Mouse (Mus musculus): Measurements from ENCODE around the gene Trub2.
"Not testable (repeated sequence)": the region's sequence is repeated elsewhere in the genome, so short reads cannot be mapped to it uniquely, and the experiment has no call there.

DNA sequence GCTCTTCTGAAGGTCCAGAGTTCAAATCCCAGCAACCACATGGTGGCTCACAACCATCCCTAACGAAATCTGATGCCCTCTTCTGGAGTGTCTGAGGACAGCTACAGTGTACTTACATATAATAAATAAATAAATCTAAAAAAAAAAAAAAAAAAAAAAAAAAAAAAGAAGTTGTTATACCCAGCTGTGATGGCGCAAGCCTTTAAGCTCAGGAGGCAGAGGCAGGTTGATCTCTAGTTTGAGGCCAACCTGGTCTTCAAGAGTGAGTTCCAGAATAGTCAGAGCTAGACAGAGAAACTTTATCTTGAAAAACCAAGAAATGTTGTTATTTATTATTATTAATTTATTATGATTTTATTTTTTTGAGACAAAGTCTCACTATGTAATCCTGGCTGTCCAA, 7.0 kb downstream of the Trub2 start:
- TF ChIP-seq POLR2A (IDR thresholded peaks at IDR 0.05; ENCODE audit: control insufficient read depth, extremely low read depth, insufficient read depth, low read length, poor library complexity); CTCF (IDR thresholded peaks at IDR 0.05; ENCODE audit: borderline replicate concordance, control insufficient read depth, extremely low read depth, insufficient read depth, low read length, poor library complexity): not testable (repeated sequence)

All from thymus, adult 2 months (tissue).